In the genomic region with DNA sequence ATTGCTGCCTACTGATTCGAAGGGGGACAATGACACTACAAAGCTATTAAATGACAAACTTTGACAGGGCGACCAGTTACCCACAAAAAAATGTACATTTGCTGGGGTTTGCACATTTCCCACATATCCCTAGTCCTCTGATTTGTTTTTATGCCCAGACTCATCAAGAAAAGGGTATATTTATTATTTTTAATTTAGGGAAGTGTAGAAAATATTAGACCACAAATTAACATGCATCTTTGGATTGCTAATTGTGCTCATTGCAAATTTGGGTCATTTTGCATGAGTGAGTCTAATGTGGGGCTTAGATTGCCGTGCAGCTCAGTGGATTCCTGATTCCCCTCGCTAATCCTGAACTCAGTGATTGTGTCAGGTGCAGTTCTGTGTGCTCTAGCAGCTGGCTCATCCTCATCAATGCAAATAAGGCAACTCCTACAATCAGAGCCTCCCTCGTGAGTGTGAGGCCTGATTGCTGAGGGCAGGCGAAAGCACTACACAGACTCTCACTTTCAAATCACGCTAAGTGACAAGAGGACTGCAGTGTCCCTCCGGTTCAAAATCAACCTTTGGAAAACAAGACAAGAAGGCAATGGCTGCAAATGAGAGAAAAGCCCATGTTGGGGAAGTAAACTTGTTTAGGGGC, we compare ENCODE assay signal across 11 mouse cellular contexts.
A peak's percentile ranks its signal among the peaks of the same experiment; 100 is the strongest.
DNase-seq lines count a peak whose midpoint lies in the region; ATAC-seq and TF ChIP-seq lines count a peak whose summit lies in the region.
"Had no signal": no experiment of that assay in that cellular context is flagged by ENCODE, and none has a peak within 500 bp of the region (broad histone marks: within the 10 kb centered on the region; RNA-seq: fewer than 3 reads in every experiment).

No protein-coding gene starts in this region.

- no peak for TF ChIP-seq EP300 in lung, postnatal 0 days (IDR thresholded peaks at IDR 0.05)

- no peak overlapping the region for H3K4me2 ChIP-seq in hindbrain, embryonic 11.5 days (replicated peaks; ENCODE audit: low read depth, low read length)
- H3K4me2 ChIP-seq in midbrain, embryonic 16.5 days (ENCODE audit: low read length), result peak overlapping the region; percentile 38
- no peak overlapping the region for H3K4me2 ChIP-seq in lung, postnatal 0 days (replicated peaks; ENCODE audit: low read depth, low read length)

- 39% methylated on average over 8 of the region's 8 CpGs for WGBS in hindbrain, embryonic 11.5 days
- WGBS in midbrain, embryonic 16.5 days, result 23% methylated on average over 8 of the region's 8 CpGs
- WGBS in lung, postnatal 0 days, result 49% methylated on average over 8 of the region's 8 CpGs

- no peak for TF ChIP-seq CTCF in lung, postnatal 0 days (IDR thresholded peaks at IDR 0.05)

- no peaks in the 10 kb centered on the region for H3K27me3 ChIP-seq in hindbrain, embryonic 11.5 days (ENCODE audit: control insufficient read depth, insufficient read depth, low read length)
- H3K27me3 ChIP-seq in midbrain, embryonic 16.5 days (ENCODE audit: control insufficient read depth, insufficient read depth, low read depth, low read length), result no peaks in the 10 kb centered on the region
- H3K27me3 ChIP-seq in lung, postnatal 0 days (replicated peaks; ENCODE audit: insufficient read depth, low read length), result no peaks in the 10 kb centered on the region

- ATAC-seq in cerebellum, adult (ENCODE audit: insufficient number of reproducible peaks, low FRiP score, low TSS enrichment), result 0 out of 2 replicates have a peak, but pooled peaks have one; percentile 41
- peak; percentile 74 for ATAC-seq in hindbrain, embryonic 11.5 days (ENCODE audit: low FRiP score)
- ATAC-seq in midbrain, embryonic 16.5 days, result peak; percentile 77
- ATAC-seq in lung, postnatal 0 days, result no peak

- no peak for DNase-seq in cerebellum, adult 11-12 months
- DNase-seq in cerebellum, postnatal 10 days, result peak; percentile 66 to 71
- no peak for DNase-seq in hindbrain, embryonic 11.5 days (ENCODE audit: low spot score)
- DNase-seq in gastrocnemius, postnatal 25 days, result no peak
- DNase-seq in spleen, adult 12 weeks (ENCODE audit: low spot score), result no peak
- DNase-seq in lung, postnatal 0 days (ENCODE audit: low spot score), result no peak
- DNase-seq: adrenal gland, postnatal 25 days; lung, postnatal 14 days had no signal

- peaks cover 5% of the 10 kb centered on the region; the same call in 1 of the 2 replicates for H3K4me1 ChIP-seq in hindbrain, embryonic 11.5 days (replicated peaks; ENCODE audit: control insufficient read depth, insufficient read depth, low read length)
- peaks cover 34% of the 10 kb centered on the region for H3K4me1 ChIP-seq in midbrain, embryonic 16.5 days (ENCODE audit: control insufficient read depth, insufficient read depth, low read length)
- no peaks in the 10 kb centered on the region for H3K4me1 ChIP-seq in lung, postnatal 0 days (ENCODE audit: insufficient read depth, low read depth, low read length)
- H3K4me1 ChIP-seq: limb, embryonic 10.5 days had no signal

- no peaks in the 10 kb centered on the region for H3K9me3 ChIP-seq in hindbrain, embryonic 11.5 days (ENCODE audit: control insufficient read depth, low read length)
- H3K9me3 ChIP-seq in midbrain, embryonic 16.5 days (replicated peaks; ENCODE audit: control insufficient read depth, low read length, poor library complexity, severe bottlenecking), result no peaks in the 10 kb centered on the region
- no peaks in the 10 kb centered on the region for H3K9me3 ChIP-seq in lung, postnatal 0 days (ENCODE audit: low read length)
- H3K9me3 ChIP-seq: limb, embryonic 10.5 days had no signal

- no peaks in the 10 kb centered on the region for H3K36me3 ChIP-seq in hindbrain, embryonic 11.5 days (ENCODE audit: control insufficient read depth, insufficient read depth, low read length)
- no peaks in the 10 kb centered on the region for H3K36me3 ChIP-seq in midbrain, embryonic 16.5 days (ENCODE audit: control insufficient read depth, insufficient read depth, low read length)
- H3K36me3 ChIP-seq in lung, postnatal 0 days (ENCODE audit: insufficient read depth, low read length), result no peaks in the 10 kb centered on the region
- H3K36me3 ChIP-seq: limb, embryonic 10.5 days had no signal

- H3K27ac ChIP-seq in hindbrain, embryonic 11.5 days (ENCODE audit: low read depth, low read length), result peak overlapping the region; percentile 72
- peak overlapping the region; percentile 93 for H3K27ac ChIP-seq in midbrain, embryonic 16.5 days (ENCODE audit: low read length)
- H3K27ac ChIP-seq in lung, postnatal 0 days (ENCODE audit: low read length), result no peak overlapping the region
- H3K27ac ChIP-seq: limb, embryonic 10.5 days had no signal

- no peak overlapping the region for H3K4me3 ChIP-seq in hindbrain, embryonic 11.5 days (ENCODE audit: low read depth, low read length)
- H3K4me3 ChIP-seq in midbrain, embryonic 16.5 days (ENCODE audit: low read depth, low read length), result no peak overlapping the region
- no peak overlapping the region for H3K4me3 ChIP-seq in lung, postnatal 0 days (ENCODE audit: low read depth, low read length)
- H3K4me3 ChIP-seq: limb, embryonic 10.5 days had no signal

- H3K9ac ChIP-seq in hindbrain, embryonic 11.5 days (ENCODE audit: low read depth, low read length), result no peak overlapping the region
- H3K9ac ChIP-seq in midbrain, embryonic 16.5 days (ENCODE audit: low read depth, low read length), result peak overlapping the region; percentile 51
- H3K9ac ChIP-seq in lung, postnatal 0 days (replicated peaks; ENCODE audit: low read depth), result no peak overlapping the region

Comparison
In these comparisons a context has a peak if more than half of its experiments do, and no peak if none do; other contexts are left out.
1. DNase-seq: peak in cerebellum, postnatal 10 days (2 of 2); none in cerebellum, adult 11-12 months (single experiment), hindbrain, embryonic 11.5 days (single experiment), gastrocnemius, postnatal 25 days (single experiment), spleen, adult 12 weeks (single experiment) and lung, postnatal 0 days (single experiment).